Mouse (Mus musculus): ENCODE data around the gene Cd3eap. TPM values are rescaled to one million over a fixed set of nuclear protein-coding genes. Genes with fewer than 3 reads are reported as not detected.
A peak's percentile ranks its signal among the peaks of the same experiment; 100 is the strongest.

The Cd3eap gene
- total RNA-seq (2021), result 1 to 10 TPM; 7.4 to 8.2 TPM
- long read RNA-seq, experiment 1, transcript Cd3eap-201 (3 exons, 2,239 nt), result major isoform, 6 of 11 reads
- long read RNA-seq, experiment 1, partial matches to known transcripts, result 2 of 11 reads
- long read RNA-seq, experiment 1, other reads (novel, unspliced or antisense), result 3 of 11 reads
- long read RNA-seq, experiment 2, transcript Cd3eap-201 (3 exons, 2,239 nt), result major isoform, 11 of 18 reads
- long read RNA-seq, experiment 2, partial matches to known transcripts, result 0 of 18 reads
- long read RNA-seq, experiment 2, other reads (novel, unspliced or antisense), result 7 of 18 reads

DNA sequence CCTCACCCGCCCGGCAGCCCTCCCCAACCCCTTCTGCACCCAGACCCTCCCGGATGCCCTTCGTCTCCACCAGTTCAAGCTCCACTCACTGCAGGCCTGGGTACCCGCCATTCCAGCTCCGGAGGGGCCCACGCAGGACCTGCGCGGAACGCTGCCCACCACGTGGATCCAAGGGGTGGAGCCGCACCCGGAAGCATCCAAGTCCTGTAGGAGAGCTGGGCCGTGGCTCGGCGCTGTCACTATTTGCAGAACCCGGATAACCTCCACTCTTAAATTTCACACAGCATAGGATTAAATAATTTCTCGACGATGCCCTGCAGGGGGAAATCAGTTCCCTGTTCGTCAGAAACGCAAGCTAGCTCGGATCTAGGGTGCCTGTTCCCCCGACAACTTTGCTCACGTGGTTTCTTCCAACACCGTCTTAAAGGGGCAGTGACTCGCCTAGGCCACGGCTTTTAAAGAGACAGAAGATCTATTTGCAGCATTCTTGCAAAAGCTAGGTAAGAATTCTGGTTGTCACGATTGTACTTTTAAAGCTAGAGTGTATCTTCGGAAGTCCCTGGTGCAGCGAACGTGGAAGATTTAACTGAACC lies at the start of gene Cd3eap, which contains the start of gene Ppp1r13l:
Cd3eap (minus strand) TSS at position 185 of the 593 bp plus-strand sequence.
Ppp1r13l (plus strand) TSS at position 451 of the 593 bp plus-strand sequence.
- intact Hi-C loops (cut with DNase I; ENCODE audit: low total_unique reads), result no loop called here
- DNase-seq, result peak; percentile 89

DNA sequence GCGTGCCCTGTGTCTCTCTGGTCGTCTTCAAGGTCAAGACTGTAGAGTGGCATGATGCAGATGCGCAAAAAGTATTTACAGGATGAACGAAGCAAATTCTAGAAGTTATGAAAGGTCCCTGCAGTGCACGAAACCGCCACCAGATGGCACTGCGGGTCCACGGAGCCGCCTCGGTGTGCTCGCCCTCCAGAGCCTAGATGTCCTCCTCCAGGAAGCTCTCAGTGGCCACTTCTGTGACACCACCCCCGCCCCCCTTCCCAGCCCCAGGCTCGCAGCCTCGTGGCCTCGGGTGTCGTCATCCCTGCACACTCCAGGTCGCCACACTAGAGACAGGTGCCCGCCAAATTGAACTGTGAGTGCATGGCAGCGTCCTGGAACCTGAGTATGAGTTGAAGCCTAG lies 46.1 kb upstream of the Cd3eap start:
- DNase-seq, result peak; percentile 78
- intact Hi-C loops (cut with DNase I; ENCODE audit: low total_unique reads), result no loop called here

DNA sequence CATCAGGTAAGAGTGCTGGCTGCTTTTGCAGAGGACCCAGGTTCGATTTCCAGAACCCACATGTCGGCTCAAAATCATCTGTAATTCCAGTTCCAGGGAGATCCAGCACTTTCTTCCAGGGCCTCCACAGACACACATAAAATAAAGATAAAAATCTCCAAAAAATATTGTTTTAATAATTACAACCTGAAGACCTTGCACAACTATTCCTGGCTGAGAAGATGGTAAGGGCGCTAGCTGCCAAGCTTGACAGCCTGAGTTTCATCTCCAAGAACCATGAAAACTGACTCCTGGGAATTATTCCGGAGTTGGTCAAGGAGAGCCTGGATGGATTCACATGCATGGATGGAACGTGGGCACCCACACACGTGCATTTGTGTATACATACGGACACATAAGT lies 45.2 kb upstream of the Cd3eap start, which contains the start of gene Ckm:
Ckm (plus strand) TSS at position 301 of the 400 bp plus-strand sequence.
- DNase-seq, result no peak
- intact Hi-C loops (cut with DNase I; ENCODE audit: low total_unique reads), result no loop called here

DNA sequence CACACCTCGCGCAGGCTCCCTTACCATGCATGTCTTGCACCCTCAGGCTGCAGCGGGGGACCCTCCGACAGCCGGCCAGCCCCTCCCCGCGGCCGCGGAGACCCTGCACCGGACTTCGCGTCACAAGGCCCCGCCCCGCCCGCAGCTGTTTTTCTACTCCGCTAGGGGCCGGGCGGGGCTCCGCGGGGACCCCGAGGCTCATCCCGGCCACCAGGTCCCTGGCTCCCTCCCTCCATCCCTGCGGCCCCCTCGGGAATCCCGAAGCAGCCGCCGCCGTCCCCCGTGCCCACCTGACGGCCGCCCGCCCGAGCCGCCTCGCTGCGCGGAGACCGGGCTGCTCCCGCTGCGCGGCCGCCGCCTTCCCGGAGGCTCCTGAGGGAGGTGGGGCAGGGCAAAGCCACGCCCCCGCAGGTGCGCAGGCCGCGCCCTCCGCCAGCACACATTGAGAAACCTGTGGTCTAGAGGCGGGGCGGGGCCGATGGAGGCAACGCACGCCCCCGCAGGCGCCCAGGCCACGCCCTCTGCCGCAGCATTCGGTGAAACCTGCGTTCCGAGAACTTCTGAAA lies 44.5 kb upstream of the Cd3eap start, which contains the start of gene Klc3:
Klc3 (minus strand) TSS at position 374 of the 566 bp plus-strand sequence.
- DNase-seq, result no peak
- intact Hi-C loops (cut with DNase I; ENCODE audit: low total_unique reads), result no loop called here

DNA sequence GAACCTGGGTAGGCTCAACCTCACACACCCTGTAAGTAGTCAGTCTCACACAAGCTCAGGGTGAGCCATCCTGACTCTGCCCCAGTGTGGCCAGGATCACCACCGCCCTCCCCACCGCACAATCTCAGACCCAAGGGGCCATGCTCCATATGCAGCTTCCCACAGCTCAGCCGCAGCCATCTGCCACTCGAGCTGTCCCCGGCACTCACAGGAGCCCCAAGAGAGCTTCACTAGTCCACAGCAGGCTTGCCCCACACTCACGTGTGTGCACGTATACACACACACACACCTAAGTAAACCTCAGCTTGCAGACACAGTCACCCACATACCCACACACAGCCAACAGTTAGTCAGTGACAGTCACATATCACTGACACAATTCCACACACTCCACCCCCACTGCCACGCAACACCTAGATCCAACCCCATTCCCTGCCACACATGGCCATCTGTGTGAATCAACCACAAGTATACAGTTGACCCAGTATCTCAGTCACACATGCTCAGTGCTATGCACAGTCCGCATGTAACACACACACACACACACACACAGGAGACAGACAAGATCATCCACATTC lies 43.3 kb upstream of the Cd3eap start:
- DNase-seq, result no peak
- intact Hi-C loops (cut with DNase I; ENCODE audit: low total_unique reads), result no loop called here

DNA sequence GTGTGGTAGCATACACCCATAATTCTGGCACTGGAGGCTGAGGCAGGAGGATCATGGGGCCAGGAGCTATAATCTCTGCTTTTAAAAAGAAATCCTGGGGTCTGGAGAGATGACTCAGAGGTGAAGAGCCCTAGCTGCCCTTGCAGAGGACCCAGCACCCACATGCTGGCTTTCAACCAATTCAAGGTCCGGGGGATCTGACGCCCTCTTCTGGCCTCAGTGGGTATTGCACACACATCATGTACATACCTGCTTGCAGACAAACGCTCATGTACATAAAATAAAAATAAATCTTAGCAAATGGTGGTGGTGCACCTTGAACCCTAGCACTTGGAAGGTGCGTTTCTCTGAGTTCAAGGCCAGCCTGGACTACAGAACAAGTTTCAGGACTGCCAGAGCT lies 41.7 kb upstream of the Cd3eap start:
- no peak for DNase-seq
- intact Hi-C loops (cut with DNase I; ENCODE audit: low total_unique reads), result no loop called here

DNA sequence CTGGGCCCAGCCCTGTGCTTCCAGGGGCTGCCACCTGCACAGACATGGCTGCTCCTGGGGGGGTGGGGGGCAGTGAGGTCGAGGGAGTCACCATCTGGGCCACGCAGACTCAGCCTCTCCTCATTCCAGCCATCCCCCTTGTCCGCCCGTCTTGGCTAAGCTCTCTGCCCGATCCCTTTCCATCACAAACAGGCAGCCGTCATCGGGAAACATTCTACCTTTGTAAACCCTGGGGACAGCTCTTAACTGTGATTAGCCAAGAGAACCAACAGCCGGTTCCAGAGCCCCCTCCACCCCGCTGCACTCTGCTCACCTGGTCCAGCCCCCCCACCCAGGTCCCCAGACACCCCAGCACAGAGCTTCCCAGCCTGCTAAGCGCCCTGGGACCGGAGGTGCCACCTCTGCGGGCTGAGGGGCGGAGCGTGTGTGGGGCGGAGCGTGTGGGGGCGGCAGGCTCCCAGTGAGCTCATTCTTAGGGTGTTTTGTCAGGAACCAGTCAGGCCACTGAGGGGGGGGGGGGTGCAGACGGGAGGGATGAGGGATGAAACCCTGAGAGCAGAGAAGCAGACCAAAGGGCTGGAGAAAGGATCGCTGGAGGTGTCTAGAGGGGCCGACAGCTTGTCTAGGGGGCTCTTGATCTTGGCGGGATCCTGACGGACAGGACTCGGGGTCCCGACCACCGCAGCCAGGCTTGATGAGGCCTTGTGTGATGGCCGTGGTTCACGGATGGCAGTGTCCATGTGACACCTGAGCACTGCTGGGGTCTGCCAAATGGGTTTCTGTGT lies 40.4 kb upstream of the Cd3eap start:
- intact Hi-C loops (cut with DNase I; ENCODE audit: low total_unique reads), result loop anchor here (5.0 kb wide), 1 partner anchor 48 kb away; no protein-coding TSS in a partner anchor
- DNase-seq, result no peak

DNA sequence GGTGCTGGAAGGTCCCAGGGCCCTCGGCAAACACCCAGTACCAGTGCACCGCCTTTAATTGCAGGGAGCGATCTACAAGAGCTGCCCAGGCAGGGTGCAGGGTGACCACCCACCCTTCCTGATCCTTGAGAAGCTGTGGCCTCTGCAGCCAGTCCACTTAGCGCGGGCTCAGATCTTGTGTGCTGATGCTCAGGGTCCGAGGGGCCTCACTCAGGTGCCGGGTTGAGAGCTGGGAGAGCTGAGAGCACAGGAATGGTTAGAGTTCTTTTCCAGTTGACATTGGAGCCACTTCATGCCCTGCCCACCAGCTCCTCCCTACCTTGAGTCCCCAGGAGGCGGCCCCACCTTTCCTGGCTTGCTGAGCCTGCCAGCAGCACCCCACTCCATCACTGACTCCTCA lies 35.2 kb upstream of the Cd3eap start:
- DNase-seq, result no peak
- intact Hi-C loops (cut with DNase I; ENCODE audit: low total_unique reads), result no loop called here

DNA sequence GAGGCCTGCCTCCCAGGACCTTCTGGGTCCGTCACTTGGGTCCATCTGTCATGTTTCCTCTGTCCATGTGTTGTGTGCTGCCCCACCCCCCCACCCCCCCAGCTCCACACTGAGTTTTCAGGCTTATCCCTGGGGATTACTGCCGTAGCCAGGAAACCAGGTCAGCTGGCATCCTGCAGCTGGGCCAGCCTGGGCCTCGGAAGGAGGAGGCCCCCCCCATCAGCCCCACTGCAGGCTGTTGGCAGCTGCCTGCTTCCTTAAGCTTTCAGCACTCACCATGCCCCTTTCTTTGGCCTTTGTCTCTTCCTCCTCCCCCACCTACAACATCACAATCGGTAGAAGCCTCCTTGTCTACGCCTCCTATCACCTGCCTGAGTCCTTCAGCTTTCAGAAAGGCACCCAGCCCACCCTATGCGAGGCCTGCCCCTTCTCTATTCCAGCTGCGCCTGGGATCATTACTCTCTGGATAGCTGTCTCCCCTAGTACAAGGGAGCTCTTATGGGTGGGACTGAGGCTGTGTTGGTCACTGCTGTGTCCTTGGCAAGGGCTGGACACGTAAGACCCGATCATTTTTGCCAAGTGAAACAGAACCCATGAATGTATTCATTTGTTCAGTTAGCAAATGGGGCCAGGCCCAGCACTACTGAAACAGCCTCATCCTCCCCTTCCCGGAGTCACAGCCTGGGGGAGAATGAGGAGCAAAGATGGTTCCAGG lies 29.6 kb upstream of the Cd3eap start:
- no peak for DNase-seq
- intact Hi-C loops (cut with DNase I; ENCODE audit: low total_unique reads), result no loop called here

DNA sequence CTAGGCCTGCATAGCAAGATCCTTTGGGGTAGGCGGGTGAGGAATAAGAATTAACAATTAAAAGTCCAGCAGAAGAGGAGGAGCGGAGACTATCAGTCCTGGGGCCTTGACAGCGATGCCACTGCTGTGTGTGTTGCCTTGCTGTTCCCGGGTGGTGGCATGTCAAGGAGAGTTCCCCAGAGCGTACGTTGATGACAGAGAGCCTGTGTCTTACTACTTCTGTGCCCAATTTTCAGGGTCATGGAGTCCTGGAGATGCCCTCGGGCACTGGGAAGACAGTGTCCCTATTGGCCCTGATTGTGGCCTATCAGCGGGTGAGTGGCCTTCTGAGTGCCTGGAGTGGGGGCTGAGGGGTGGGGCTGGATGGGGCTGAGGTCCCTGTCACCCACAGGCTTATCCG lies 24.4 kb upstream of the Cd3eap start:
- DNase-seq, result no peak
- intact Hi-C loops (cut with DNase I; ENCODE audit: low total_unique reads), result no loop called here

DNA sequence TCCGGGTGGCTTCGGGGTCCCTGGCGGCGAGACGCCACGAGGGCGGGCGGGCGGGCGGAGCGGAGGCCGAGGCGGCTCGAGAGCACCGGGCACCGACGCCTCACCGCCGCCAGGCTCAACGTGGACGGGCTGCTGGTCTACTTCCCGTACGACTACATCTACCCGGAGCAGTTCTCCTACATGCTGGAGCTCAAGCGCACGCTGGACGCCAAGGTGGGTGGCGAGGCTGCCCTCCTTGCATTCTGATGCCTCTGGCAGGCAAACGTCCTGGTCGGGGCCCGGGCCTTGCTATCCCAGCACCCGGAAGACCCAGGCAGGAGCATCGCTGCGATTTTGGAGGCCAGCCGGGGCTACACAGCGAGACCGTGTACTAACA lies 22.9 kb upstream of the Cd3eap start:
- intact Hi-C loops (cut with DNase I; ENCODE audit: low total_unique reads), result no loop called here
- DNase-seq, result no peak

DNA sequence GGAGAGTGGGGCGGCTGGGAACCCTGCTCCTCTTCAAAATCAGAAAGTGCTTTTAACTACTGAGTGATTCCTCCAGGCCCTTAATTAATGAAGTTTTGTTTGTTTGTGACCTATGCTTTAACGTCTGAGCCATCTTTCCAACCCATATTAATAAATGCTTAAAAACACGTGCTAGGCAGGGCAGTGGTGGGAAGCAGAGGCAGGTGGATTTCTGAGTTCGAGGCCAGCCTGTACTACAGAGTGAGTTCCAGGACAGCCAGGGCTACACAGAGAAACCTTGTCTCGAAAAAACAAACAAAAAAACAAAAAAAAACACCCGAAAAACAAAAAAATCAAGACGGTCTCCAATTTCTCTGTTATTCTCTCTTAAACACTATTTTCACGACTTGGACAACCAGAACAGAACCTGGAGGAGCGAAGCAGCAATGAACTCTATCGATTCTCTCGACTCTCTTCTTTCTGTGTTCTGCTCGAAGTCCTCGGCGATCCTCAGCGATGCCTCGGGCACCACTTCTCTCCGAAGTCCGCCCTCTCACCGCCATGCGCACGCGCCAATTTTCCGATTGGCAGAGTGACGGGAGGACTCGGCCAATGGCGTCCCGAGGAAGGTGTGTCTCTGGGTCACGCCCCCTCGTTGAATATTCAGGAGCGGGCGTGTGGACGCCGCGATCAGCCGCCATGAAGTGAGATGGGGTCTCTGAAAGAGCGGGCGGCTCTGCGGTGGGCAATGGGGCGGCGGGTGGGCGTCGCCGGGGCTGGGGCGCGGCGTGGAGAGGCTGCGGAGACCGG lies 22.3 kb upstream of the Cd3eap start, which contains the start of gene Ercc2:
Ercc2 (plus strand) TSS at position 634 of the 789 bp plus-strand sequence.
- peak; percentile 99 for DNase-seq
- intact Hi-C loops (cut with DNase I; ENCODE audit: low total_unique reads), result no loop called here

DNA sequence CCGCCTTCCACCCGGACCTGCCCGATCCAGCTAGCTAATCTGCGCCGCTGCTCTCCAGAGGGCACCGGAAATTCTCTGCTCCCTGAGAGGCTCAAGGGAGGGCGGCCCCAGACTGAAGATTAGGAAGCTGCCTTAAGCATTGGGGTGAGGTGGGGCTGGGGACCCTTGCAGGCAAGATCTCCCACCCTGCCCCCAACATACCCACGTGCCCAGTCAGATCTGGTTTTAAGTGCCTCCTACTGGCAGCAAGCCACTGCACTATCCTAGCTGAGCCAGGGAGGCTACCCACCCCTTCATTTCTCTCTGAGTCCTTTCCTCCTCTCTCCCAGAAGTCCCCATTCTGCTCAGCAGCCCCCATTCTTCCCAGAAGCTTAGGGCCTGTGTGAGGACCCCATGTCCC lies 18.8 kb upstream of the Cd3eap start:
- intact Hi-C loops (cut with DNase I; ENCODE audit: low total_unique reads), result no loop called here
- no peak for DNase-seq

DNA sequence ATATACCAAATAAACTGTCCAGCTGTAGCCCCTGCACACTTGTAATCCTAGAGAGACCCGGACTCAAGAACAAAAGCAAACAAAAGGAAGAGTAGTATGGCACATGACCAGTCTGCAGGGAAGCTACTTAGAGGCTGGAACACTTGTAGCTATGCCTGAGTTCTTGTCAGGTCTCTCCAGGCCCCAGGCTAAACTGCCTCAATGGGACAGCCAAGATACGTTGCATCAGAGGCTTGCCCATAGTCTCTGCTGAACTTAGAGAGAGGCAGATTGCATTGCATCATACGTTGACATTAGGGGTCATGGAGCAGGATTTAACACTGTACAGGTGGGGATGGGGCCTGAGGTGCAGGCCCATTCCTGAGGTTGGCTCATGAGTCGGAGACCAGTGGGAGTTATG lies 16.7 kb upstream of the Cd3eap start:
- intact Hi-C loops (cut with DNase I; ENCODE audit: low total_unique reads), result no loop called here
- DNase-seq, result no peak

DNA sequence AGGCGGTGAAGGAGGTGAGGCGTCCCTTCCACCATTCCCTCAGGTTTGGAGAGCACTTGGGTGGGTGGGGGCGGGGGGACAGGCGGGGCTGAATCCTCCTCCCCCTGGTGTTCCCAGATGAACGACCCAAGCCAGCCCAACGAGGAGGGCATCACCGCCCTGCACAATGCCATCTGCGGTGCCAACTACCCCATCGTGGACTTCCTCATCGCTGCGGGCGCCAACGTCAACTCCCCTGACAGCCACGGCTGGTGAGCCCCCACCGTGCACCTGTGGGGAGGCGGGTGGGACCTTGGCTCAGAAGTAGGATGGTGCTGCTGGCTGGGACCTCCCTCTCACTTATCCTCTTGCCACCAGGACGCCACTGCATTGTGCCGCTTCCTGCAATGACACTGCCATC lies 16.1 kb upstream of the Cd3eap start:
- intact Hi-C loops (cut with DNase I; ENCODE audit: low total_unique reads), result no loop called here

DNA sequence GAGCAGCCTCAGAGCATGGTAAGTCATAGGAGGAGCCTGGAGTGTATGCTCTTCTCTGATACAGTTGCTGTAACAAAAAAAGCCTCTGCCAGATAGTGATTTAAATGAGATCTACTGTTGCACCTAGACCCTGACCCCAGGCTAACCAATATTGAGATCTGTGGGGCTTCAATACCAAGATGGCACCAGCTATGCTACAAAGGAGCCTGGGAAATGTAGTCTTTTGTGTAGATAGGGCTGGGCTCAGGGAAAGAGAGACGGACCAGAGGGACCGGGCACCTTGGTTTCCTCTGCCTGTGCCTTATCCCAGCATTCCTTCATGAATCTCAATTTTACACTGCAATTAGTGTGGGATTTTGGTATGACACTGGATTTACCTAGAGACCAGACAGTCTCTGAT lies 14.1 kb upstream of the Cd3eap start:
- DNase-seq, result no peak
- intact Hi-C loops (cut with DNase I; ENCODE audit: low total_unique reads), result no loop called here

More for the DNA sequence above, 16.1 kb upstream of the Cd3eap start:
- DNase-seq, result no peak

DNA sequence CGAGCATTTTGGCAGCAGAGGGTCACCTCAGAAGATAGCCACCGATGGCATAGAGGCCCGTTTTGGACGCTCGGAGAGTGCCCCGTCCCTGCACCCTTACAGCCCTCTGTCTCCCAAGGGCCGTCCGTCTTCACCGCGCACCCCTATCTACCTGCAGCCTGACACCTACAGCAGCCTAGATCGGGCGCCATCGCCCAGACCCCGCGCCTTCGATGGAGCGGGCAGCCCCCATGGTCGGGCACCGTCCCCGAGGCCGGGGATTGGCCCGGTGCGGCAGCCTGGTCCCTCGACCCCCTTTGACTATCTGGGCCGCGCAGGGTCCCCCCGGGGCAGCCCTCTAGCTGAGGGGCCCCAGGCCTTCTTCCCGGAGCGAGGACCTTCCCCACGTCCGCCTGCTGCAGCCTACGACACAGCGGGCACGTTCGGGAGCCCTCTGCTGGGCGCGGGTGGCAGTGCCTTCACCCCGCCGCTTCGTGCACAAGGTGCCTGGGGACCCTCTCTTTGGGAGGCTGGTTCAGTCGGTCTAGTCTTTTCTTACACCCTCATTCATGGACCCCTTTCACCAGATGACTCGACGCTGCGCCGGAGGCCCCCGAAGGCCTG lies 10.6 kb upstream of the Cd3eap start:
- DNase-seq, result peak; percentile 65
- intact Hi-C loops (cut with DNase I; ENCODE audit: low total_unique reads), result no loop called here

DNA sequence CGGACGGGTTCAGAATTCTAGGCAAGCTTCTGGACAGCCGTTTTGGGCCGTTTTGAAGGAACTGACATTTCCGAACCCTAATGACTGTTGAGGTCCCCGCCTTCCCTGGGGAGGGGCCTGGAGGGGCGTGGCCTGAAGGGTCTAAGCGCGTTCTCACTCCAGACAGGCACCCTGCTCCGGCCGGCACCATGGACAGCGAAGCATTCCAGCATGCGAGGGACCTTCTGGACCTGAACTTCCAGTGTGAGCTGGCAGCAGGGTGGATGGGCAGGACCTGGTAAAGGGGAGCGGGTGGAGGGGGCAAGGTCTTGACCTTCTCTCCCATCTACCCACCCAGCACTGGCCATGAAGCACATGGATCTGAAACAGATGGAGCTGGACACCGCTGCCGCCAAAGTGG lies 9.1 kb upstream of the Cd3eap start:
- intact Hi-C loops (cut with DNase I; ENCODE audit: low total_unique reads), result no loop called here
- peak; percentile 45 for DNase-seq
